Mouse (Mus musculus) left cerebral cortex, postnatal 25 days (tissue): ENCODE measurements at regions not wholly inside any gene's neighbourhood (a gene's known extent, or its start where the extent isn't known, plus 50 kb on each side); places are given as distances from the start of the nearest gene placed in this dataset.

ENCODE experiments used
- DNase-seq, 2 experiments: peaks; one replicate each; pipeline ENCODE4 v3.0.0; 2022; ENCODE audit warnings: low spot score in 2 of 2, mixed read lengths in 1 of 2
- intact Hi-C: fragments of 180-260 bp; cut with DNase I; formaldehyde crosslinking; loops from one replicate; pipeline ENCODE4 v1.15.1; 2025

GRCm38 (mm10) chr17:61058471-61058870 is 1822.6 kb downstream of the Efna5 start:
- intact Hi-C loops: no loop called here
- DNase-seq: no peak

DNA sequence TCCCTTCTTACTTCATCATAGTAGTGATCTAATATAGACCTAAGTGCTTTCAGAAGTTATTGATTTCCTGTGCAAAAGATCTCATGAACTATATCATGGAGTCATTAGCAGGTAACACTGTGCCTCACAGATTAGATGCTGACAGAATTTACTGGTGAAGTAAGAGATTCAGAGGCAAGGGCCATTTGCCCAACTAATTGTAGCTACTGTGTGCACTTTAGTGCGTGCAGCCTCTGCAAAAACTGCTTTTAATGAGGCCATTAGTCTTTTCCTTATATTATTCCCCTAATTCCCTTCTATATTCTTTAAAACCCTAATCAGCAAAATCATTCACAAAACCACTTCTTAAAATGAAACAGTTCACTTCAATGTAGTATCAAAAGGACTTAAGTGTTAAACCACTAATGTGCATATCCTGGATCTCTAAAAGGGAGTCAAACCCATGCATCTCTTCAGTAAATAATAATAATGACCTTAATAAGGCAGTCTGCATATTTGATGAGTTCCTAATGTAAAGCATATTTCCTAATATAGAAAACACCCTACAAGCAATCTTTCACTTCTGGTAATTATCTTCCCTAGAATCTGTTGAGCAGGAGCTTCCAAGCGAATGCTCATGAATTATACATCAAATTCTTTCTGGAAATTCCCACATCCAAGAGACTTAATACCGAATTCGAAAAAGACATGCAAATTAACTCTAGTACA is 1847.4 kb downstream of the Efna5 start:
- intact Hi-C loops: no loop called here
- DNase-seq: no peak

GRCm38 (mm10) chr17:61018647-61019046 is 1862.5 kb downstream of the Efna5 start:
- DNase-seq: no peak
- intact Hi-C loops: no loop called here
